Mouse (Mus musculus) heart, adult 2 months (tissue): ENCODE results near the gene Slc9a9. TPM values are rescaled to one million over a fixed set of nuclear protein-coding genes. Genes with fewer than 3 reads are reported as not detected.

Source experiments
- DNase-seq, 2 experiments: peaks; one replicate each; pipeline ENCODE4 v3.0.0; 2021
- H3K27ac ChIP-seq: fragments of 200-600 bp; 2 replicates; pipeline ENCODE4 v1.8.1; 2022
- H3K27me3 ChIP-seq: fragments of 200-500 bp; 2 replicates; pipeline ENCODE4 v1.6.1; 2012; ENCODE audit warnings: mild to moderate bottlenecking, low read length, inconsistent platforms, mixed read lengths; ENCODE audit not compliant: control insufficient read depth, insufficient read depth
- H3K36me3 ChIP-seq: fragments of 200-500 bp; 2 replicates; pipeline ENCODE4 v1.6.1; 2012; ENCODE audit warnings: low read length, inconsistent platforms; ENCODE audit not compliant: control insufficient read depth, insufficient read depth
- H3K4me1 ChIP-seq: fragments of 200-500 bp; 2 replicates; pipeline ENCODE4 v1.6.1; 2011; ENCODE audit warnings: low read length; ENCODE audit not compliant: control insufficient read depth, insufficient read depth
- H3K4me3 ChIP-seq: fragments of 200-600 bp; 2 replicates; pipeline ENCODE4 v1.8.1; 2022
- H3K79me2 ChIP-seq: fragments of 200-500 bp; replicated peaks from 2 replicates; pipeline ENCODE4 v1.6.1; 2012; ENCODE audit warnings: mild to moderate bottlenecking, inconsistent platforms, low read length, moderate library complexity, mixed read lengths; ENCODE audit not compliant: control insufficient read depth, insufficient read depth
- H3K9ac ChIP-seq: fragments of 200-500 bp; 2 replicates; pipeline ENCODE4 v1.6.1; 2012; ENCODE audit warnings: low read depth, mild to moderate bottlenecking, control low read depth, inconsistent platforms, low read length, mixed read lengths
- CTCF ChIP-seq: fragments of 200-600 bp; IDR thresholded peaks from 2 replicates; pipeline ENCODE4 v1.8.1; 2022; ENCODE audit warnings: antibody characterized with exemption, mild to moderate bottlenecking, moderate library complexity
- EP300 ChIP-seq: fragments of 200-500 bp; IDR thresholded peaks from 2 replicates; pipeline ENCODE4 v1.6.1; 2011; ENCODE audit warnings: low read depth, low read length, control low read depth; ENCODE audit not compliant: insufficient read depth
- POLR2A ChIP-seq: fragments of 200-500 bp; IDR thresholded peaks from 2 replicates; pipeline ENCODE4 v1.6.1; 2011; ENCODE audit warnings: mild to moderate bottlenecking, low read depth, low read length, control low read depth; ENCODE audit not compliant: insufficient read depth
- WGBS: fragments of 180-500 bp; shearing (Covaris S2); methylation state at CpG from one replicate; pipeline ENCODE4 v1.1.7; 2018; 5-methylcytosine and 5-hydroxymethylcytosine counted together
- intact Hi-C: fragments of 180-260 bp; cut with DNase I; formaldehyde crosslinking; loops from one replicate; pipeline ENCODE4 v1.15.1; 2025
- long read RNA-seq: library from polyadenylated mRNA; stranded (forward); transcript quantifications from one replicate; pipeline ENCODE4 v2.0.0, GENCODE M21; 2021
- polyA plus RNA-seq: library from polyadenylated mRNA; depleted of rRNA; stranded (reverse); fragments of >200 nt; gene quantifications from 2 replicates; pipeline ENCODE4 v1.2.3, GENCODE M21; 2012; rRNA removed
- total RNA-seq, 2 experiments: library from RNA; stranded (reverse); gene quantifications; 2 replicates each; pipeline ENCODE4 v1.2.3; 2021

The Slc9a9 gene
- total RNA-seq (1 to 10 TPM; 1.9 to 2.2 TPM), polyA plus RNA-seq (2.0 and 2.8 TPM in 2 replicates)
- long read RNA-seq, partial matches to known transcripts = 0 of 2 reads
- long read RNA-seq, other reads (novel, unspliced or antisense) = 0 of 2 reads

DNA sequence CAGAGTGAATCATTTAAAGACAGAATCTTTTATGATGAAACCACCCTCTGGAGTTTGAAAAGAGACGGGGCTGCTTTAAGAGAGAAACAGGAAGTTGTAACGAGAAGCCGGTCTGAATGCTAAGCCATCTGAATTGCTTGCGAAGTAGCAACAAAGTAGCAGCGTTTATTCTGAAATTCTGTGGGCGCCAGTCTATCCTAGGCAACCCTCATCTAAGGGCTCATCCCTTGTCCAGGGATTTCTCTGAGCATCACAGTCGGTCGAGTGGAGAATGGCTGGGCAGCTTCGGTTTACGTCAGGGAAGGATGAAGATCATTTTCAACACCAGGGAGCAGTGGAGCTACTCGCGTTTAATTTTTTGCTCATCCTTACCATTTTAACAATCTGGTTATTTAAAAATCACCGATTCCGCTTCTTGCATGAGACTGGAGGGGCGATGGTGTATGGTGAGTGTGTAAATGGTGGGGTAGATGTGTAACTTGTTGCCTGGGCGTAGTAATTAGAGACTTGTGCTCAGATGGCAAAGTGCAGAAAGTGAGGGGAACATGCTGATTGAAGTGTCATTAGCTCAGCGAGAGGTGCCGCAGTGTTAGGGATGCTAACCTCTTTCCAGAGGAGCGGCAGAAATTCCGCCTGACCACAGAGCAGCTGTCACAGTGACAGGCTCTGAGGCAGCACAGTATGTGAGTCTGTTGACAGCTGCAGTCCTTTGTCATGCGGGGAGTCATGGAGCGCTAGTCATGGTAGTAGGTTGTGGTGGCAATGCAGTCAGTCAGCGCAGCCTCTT lies at the start of gene Slc9a9:
Slc9a9 (plus strand) TSS at position 119 of the 787 bp plus-strand sequence.
- under 1% methylated on average over 23 of the region's 23 CpGs for WGBS
- TF ChIP-seq CTCF = no peak
- TF ChIP-seq EP300 = no peak
- no peak for TF ChIP-seq POLR2A
- Histone ChIP-seq H3K4me1 (no peaks in the 10 kb centered on the region), H3K27ac (peak within 1 kb of the TSS; percentile 47), H3K9ac (peak within 1 kb of the TSS; percentile 19), H3K4me3 (peak within 1 kb of the TSS; percentile 40), H3K79me2 (no peaks in the 10 kb centered on the region), H3K27me3 (no peaks in the 10 kb centered on the region), H3K36me3 (no peaks in the 10 kb centered on the region)
- peak; percentile 29 to 43 for DNase-seq
- intact Hi-C loops = no loop called here

DNA sequence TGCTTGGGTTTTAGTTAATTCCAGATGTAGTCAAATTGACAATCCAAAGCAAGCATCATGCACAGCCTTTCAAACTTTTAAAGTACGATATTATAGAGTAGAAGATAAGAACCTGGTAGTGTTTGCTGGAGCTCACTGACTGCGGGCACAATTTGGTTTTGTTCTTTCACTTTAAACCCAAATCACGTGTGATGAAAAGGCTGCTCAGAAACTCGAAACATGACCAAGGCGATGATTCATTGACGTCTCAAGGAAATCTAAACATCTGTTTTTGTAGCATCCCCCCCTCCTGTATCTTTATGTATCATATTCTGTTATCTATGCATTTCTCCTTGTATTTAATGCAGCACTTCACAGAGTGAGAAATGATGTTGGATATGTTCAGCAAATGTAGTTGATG lies 49.4 kb upstream of the Slc9a9 start:
- Histone ChIP-seq H3K9ac (no peak overlapping the region), H3K4me1 (no peaks in the 10 kb centered on the region), H3K79me2 (no peaks in the 10 kb centered on the region), H3K27me3 (no peaks in the 10 kb centered on the region), H3K27ac (no peak overlapping the region), H3K4me3 (no peak overlapping the region), H3K36me3 (0 out of 2 replicates have a peak, but pooled peaks cover 2% of the 10 kb centered on the region)
- WGBS = 73% methylated on average over 6 of the region's 6 CpGs
- TF ChIP-seq POLR2A (no peak), CTCF (no peak), EP300 (no peak)
- intact Hi-C loops = no loop called here
- no peak for DNase-seq

DNA sequence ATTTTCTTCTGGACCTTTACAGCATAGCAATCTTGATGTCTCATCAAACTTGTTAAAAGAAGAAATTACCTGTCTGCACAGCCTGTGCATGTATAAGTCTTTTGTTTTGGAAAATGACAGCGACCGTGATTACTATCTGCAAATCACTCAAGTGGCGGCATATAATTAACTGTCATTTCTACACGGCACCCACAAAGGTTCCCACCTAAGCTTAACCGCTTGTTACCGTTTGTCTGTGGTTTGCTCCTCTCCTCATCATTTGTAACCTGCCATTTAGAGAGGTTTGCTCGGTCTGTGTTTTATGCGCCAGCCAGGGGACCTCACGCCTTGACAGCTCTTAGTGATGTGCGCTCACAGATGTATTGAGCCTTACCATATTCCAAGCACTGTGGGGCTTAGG lies 48.9 kb upstream of the Slc9a9 start:
- no peaks in the 10 kb centered on the region for H3K27me3 ChIP-seq
- H3K27ac ChIP-seq = no peak overlapping the region
- WGBS = 92% methylated on average over 10 of the region's 10 CpGs
- H3K4me3 ChIP-seq = no peak overlapping the region
- TF ChIP-seq EP300 (no peak), CTCF (no peak), POLR2A (no peak)
- no peaks in the 10 kb centered on the region for H3K79me2 ChIP-seq
- intact Hi-C loops = no loop called here
- no peaks in the 10 kb centered on the region for H3K4me1 ChIP-seq
- H3K9ac ChIP-seq = no peak overlapping the region
- no peak for DNase-seq
- H3K36me3 ChIP-seq = no peaks in the 10 kb centered on the region

DNA sequence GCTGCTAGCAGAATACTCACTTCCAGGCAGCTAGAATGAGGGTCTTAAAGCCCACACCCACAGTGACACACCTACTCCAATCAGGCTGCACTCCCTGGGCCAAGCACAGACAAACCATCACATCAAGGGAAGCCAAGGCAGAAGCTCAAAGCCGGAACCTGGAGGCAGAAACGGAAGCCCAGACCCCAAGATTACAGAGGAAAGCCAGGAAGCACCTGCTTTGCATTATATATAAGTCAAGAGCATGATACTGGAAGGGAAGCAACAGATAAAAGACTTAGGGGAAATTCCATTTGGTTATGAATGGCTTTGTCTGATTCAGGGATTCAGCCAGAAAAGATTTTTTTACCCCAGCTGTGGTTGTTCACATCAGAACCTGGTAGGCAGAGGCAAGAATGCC lies 47.8 kb upstream of the Slc9a9 start:
- no peak for DNase-seq
- Histone ChIP-seq H3K4me1 (no peaks in the 10 kb centered on the region), H3K79me2 (no peaks in the 10 kb centered on the region), H3K9ac (no peak overlapping the region), H3K4me3 (no peak overlapping the region), H3K36me3 (no peaks in the 10 kb centered on the region), H3K27me3 (no peaks in the 10 kb centered on the region), H3K27ac (no peak overlapping the region)
- 23% methylated on average over 2 of the region's 2 CpGs for WGBS
- intact Hi-C loops = no loop called here
- TF ChIP-seq CTCF = no peak

DNA sequence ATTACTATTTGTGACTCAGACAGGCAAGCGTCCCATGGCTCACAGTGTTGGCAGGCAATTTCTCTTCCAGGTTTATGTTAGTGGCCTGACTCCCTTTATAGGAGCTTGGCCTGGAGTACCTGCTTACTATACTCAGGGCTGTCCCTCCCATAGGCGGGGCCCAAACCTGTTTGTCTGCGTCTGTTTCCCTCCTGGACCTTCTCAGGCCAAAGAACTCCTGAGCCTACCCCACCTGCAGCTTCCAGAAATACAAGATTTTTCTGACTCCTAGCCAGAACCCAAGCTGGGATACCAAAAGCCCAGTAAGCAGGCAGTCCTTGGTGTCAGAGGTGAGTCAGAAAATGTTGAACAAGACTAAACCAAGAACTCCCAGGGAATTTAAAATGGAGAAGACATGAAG lies 43.0 kb upstream of the Slc9a9 start:
- Histone ChIP-seq H3K27ac (no peak overlapping the region), H3K79me2 (no peaks in the 10 kb centered on the region), H3K27me3 (no peaks in the 10 kb centered on the region), H3K4me3 (no peak overlapping the region), H3K9ac (no peak overlapping the region), H3K4me1 (no peaks in the 10 kb centered on the region), H3K36me3 (no peaks in the 10 kb centered on the region)
- DNase-seq = no peak
- TF ChIP-seq POLR2A (no peak), CTCF (no peak), EP300 (no peak)
- WGBS = 92% methylated on average over 3 of the region's 3 CpGs
- intact Hi-C loops = no loop called here

DNA sequence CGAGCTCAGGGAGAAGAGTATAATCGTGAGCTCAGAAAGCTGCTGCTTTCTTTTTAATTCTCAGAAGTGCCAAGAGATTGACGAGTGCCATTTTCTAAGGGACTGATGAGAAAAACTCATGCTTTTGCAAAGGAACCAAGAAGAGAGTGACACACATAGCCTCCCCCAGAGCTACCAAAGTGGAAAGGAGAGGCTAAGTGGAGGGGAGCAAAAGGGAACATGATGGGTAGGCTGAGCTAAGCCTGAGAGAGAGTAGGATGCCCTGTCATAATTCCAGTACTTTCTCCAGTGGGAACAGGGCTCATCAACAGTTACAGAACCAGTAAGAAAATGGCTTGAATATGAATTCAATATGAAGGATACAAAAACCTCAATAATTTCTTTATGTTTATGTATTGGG lies 40.8 kb upstream of the Slc9a9 start:
- 64% methylated on average over 3 of the region's 3 CpGs for WGBS
- no peak for TF ChIP-seq CTCF
- no peak for TF ChIP-seq POLR2A
- no peak for TF ChIP-seq EP300
- H3K27me3 ChIP-seq = no peaks in the 10 kb centered on the region
- H3K79me2 ChIP-seq = no peaks in the 10 kb centered on the region
- no peaks in the 10 kb centered on the region for H3K4me1 ChIP-seq
- H3K27ac ChIP-seq = no peak overlapping the region
- no peak for DNase-seq
- H3K9ac ChIP-seq = no peak overlapping the region
- no peaks in the 10 kb centered on the region for H3K36me3 ChIP-seq
- intact Hi-C loops = no loop called here
- no peak overlapping the region for H3K4me3 ChIP-seq
